Mouse (Mus musculus) right cerebral cortex, adult 2 months (tissue): ENCODE measurements around the gene Rbbp6.

Experiments used
- DNase-seq, 2 experiments: peaks; one replicate each; pipeline ENCODE4 v3.0.0; 2021 to 2022; ENCODE audit warnings: low spot score in 2 of 2

Rbbp6 gene

DNA sequence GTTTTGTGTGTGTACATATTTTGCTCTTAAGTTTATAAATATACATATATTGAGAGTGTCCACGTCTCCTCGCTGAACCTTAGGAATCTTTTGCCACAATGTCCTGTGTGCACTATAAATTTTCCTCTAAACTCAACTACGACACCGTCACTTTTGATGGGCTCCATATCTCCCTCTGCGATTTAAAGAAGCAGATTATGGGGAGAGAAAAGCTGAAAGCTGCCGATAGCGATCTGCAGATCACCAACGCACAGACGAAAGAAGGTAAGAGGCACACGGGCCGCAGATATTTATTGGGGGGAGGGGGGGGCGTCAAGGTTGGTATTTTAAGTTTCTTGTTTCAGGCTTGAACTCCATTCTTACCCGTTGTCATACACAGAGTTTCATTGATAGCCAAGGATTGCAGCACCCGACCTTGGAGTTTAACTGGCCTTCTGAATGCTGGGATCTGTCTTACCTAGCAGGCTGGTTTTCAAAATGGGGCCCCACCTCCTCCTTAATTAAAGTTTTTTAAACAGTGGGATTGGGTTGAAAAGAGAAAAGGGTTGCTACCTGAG, 5.5 kb downstream of the Rbbp6 start:
- no peak for DNase-seq

DNA sequence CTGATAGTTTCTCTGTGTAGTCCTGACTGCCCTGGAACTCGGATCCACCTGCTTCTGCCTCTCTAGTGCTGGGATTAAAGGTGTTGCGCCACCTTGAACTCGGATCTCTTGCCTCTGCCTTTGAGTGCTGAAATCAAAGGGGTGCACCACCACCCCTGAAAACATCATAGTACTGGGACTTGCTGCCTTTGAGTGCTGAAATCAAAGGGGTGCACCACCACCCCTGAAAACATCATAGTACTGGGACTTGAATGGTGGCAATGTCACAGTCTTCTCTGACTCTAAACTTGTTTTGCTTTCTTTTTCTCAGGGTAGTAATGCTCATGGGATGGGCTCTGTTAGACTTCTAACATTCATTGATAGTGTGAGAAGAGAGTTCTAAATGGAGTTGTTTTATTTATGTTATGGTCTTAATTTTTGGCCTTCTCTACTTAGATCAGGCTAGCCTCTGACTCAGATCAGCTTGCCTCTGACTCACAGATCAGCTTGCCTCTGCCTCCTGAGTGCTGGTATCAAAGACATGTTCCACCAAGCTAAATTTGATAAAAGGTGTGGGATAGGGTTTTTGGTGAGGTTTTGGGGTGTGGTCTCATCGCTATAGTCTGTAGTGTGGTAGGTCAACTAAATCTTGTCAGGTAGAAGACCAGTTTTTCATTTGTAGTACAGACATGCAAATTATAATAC, 6.7 kb downstream of the Rbbp6 start:
- no peak for DNase-seq

DNA sequence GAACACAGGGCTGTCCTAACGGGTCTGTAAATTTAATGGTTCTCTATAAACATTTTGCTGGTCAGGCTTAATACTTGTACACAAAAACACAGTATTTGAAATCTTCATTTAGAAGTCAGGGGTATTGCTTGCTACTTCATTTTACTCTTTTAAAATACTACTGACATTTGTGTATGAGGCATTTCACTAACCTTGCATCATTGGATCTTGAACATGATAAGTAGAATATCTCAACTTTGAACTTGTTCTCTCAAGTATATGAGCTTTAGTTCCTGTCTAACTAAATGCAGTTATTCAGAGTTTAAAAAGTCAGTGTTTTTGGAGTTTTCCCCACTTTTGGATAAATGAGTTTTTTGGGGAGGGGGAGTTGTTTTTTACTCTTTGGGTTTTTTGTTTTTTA, 14.0 kb downstream of the Rbbp6 start:
- DNase-seq, result no peak

DNA sequence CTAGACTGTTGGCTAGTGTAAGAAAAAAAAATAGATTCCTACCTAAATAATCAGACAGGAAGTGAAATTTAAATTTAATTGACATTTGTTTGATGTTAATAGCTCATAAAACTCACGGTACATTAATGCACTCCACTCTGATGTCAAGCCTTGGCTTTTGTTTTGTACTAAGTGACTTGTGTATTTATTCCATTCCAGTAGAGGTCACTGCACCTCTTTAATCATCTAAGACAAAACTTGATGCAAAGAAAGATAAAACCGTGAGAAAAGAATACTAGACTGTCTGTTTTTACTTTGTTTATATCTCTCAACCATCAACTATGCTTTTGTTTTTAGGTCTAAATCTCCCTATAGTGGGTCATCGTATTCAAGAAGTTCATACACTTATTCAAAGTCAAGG, 32.7 kb downstream of the Rbbp6 start:
- no peak for DNase-seq

DNA sequence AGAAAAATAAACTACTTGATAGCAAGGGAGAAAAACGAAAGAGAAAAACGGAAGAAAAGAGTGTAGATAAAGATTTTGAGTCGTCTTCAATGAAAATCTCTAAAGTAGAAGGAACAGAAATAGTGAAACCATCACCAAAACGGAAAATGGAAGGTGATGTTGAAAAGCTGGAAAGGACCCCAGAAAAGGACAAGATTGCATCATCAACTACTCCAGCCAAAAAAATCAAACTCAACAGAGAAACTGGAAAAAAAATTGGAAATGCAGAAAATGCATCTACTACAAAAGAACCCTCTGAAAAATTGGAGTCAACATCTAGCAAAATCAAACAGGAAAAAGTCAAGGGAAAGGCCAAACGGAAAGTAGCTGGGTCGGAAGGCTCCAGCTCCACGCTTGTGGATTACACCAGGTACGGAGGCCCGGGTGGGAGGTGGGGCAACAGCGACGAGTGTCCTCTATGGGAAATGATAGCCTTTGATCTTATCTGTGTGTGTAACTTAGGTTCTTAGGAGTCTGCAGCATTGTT, 34.4 kb downstream of the Rbbp6 start:
- DNase-seq, result no peak

DNA sequence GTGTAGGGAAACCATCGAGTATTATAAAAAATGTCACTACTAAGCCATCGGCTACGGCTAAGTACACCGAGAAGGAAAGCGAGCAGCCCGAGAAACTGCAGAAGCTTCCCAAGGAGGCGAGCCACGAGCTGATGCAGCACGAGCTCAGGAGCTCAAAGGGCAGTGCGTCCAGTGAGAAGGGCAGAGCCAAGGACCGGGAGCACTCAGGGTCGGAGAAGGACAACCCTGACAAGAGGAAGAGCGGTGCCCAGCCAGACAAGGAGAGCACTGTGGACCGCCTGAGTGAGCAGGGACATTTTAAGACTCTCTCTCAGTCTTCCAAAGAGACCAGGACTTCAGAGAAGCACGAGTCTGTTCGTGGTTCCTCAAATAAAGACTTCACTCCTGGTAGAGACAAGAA, 35.3 kb downstream of the Rbbp6 start:
- DNase-seq, result no peak

DNA sequence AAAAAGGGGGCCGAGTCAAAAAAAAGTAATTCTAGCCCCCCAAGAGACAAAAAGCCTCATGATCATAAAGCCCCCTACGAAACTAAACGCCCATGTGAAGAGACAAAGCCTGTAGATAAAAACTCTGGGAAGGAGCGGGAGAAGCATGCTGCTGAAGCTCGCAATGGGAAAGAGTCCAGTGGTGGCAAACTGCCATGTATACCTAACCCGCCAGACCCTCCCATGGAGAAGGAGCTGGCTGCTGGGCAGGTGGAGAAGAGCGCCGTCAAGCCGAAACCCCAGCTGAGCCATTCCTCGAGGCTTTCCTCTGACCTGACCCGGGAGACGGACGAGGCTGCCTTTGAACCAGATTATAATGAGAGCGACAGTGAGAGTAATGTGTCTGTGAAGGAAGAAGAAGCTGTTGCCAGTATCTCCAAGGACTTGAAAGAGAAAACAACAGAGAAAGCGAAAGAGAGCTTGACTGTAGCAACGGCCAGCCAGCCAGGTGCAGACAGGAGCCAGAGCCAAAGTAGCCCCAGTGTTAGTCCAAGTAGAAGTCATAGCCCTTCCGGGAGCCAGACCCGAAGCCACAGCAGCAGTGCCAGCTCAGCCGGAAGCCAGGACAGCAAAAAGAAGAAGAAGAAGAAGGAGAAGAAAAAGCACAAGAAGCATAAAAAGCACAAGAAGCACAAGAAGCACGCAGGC, 36.0 kb downstream of the Rbbp6 start:
- no peak for DNase-seq

DNA sequence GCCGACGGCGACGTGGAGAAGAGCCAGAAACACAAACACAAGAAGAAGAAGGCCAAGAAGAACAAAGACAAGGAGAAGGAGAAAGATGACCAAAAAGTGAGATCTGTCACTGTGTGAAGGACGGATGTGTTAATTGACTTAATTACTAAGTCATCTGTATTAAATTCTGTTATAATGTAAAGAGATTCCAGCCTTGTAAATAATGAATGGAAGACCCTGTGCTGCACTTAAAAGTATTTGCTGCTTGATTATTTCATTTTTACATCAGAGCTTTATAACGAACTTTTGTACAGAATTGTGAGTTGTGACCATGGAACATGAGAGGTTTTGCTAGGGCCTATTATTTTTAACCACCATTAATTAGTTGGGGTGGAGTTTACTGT, 36.5 kb downstream of the Rbbp6 start:
- DNase-seq, result no peak

DNA sequence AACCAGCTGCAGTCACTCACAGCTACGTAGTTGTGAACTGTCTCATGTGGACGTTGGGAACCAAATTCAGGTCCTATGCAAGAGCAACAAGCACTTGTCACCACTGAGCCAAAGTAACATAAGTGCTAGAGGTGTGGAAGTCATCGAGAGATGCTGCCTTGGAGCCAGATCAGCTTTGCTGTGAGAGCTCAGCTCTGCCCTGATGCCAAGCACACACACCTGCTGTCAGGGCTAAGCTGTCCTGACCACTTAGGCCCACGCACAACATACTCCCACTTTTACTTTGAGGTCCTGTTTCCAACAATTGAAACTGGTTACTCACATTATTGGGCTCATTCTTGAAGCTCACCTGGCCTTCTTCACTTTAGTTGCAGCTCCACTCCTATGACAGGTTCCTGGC, 37.7 kb downstream of the Rbbp6 start:
- no peak for DNase-seq

DNA sequence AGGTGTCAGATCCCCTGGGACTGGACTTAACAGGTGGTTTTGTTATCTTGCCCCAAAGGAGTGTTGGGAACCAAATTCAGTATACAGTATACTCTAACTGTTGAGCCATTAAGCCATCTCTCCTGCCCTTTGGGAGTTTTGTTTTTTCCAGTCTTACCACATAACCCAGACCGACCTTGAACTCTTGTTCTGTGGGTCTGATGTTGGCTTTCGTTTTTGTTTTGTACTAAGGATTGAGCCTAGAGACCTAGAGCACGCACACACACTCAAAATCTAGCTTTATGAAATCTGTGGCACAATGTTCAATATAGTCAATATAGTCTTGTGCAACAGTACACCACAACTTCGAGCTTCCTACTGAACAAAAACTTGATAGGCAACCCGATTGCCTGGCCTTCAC, 39.0 kb downstream of the Rbbp6 start:
- DNase-seq, result no peak

DNA sequence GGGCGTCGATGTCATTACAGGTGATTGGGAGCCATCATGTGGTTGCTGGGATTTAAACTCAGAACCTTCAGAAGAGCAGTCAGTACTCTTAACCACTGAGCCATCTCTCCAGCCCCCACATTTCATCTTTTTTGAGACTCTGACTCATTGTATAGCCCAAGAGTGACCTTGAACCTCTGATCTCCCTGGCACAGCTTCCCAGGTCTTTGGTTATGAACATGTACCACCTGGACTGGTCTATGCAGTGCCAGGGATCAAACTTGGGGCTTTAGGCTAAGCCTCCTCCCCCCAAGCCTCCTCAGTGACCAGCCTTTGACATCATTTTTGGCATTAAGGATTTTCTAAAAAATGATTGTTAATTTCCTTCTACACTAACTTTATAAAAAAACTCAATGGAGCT, 40.8 kb downstream of the Rbbp6 start:
- DNase-seq, result no peak

DNA sequence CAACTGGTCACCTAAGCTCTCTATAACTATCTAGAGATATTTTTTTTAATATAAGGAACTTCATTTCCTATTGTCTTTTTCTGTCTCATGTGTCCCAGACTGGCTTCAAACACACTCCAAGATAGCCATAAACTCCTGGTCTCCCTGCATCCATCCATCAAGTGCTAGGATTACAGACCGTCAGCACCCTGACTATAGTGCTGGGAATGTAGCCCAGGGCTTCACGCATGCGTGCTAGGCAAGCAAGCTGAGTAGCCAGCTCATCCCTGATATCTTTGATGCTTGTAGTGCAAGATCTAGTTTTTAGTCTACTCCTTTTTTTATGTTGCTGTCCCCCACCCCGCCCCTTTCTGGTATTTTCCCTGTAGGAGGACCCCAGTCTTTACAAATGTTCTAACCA, 42.3 kb downstream of the Rbbp6 start:
- no peak for DNase-seq

DNA sequence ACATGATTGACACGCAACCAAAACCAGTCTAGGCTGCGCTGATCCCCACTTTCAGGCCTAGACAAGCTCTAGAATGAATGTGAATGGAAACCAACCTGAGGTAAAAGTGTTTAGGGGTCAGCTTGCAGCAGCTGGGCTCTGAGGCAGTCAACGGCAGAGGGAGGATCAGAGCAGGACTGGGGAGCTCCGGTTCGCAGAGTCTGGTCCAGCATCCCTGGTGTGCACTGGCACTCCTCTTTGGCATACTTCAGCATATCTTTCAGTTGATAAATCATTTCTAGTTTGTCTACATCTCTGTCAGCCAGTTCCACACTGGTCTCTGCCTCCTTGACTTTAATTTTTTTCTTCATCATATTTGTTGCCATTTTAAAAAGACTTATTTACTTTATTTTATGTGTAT, 48.0 kb downstream of the Rbbp6 start:
- DNase-seq, result no peak

DNA sequence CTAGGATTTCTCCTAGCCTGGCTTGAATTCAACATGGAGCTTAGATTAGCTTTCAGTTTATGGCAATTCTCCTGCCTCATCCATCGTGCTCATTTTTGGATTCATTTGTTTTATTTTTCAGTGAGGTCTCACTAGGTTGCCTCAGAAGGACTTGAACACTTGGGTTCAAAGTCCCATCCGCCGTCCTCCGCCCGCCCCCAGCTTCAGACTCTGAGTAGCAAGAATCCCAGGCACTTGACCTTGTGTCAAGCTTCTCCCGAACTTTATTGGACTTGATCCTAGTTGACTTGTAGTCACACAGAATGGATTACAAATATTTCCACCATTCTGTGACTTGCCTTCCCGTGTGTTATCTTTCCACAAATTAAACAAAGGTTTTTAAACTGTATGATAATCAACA, 49.2 kb downstream of the Rbbp6 start:
- no peak for DNase-seq

DNA sequence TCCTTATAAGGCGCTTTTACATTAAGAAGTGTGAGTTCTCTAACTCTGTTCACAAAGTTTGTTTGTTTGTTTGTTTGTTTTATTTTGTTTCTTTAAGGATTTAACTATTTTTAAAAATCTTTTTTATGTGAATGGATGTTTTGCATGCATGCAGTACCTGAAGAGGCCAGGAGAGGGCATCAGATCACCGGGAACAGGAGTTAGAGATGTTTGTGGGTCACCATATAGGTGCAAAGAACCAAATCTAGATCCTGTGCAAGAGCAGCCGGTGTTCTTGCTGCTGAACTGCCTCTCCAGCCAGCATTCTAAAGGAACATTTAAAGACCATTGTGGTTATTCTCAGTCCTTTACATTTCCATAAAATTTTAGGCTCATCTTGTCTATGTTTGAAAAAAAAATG, 52.1 kb downstream of the Rbbp6 start:
- DNase-seq, result no peak

DNA sequence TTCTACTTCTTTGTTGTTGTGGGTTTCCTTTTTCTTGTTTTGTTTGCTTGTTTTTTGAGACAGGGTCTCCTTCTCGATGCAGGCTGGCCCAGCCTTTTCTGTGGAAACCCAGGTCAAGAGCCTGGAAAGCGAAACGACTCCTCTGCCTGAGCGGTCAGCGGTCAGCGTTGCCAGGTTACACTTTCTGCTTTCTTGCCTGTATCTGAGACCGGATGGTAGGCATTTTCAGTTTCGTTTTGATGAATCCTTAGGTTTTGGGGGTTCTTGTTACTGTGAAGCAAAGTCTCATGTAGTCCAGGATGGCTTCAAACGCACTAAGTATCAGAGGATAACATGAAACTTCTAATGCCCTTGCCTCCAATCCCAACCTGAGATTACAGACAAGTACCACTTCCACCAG, 59.6 kb downstream of the Rbbp6 start:
- DNase-seq, result no peak

DNA sequence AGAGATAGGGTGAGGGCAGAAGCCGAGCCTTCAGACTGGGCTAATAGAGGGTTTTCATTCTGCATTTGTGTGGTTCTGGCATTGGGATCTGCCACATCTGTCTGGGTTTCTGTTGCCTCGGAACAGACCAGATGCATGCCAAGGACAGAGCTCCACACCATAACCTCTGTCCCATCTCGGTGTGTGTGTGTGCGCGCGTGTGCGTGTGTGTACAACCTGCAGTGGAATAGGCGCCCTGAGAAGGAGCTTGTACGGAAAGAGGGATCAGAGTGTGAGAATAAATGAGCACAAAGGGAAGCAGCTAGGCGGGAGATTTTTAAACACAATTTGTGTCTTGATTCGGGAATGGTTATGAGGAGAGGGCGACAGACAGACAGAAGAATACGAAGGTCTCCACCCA, 64.8 kb downstream of the Rbbp6 start:
- peak in 1 of 2 experiments; percentile 7 for DNase-seq

DNA sequence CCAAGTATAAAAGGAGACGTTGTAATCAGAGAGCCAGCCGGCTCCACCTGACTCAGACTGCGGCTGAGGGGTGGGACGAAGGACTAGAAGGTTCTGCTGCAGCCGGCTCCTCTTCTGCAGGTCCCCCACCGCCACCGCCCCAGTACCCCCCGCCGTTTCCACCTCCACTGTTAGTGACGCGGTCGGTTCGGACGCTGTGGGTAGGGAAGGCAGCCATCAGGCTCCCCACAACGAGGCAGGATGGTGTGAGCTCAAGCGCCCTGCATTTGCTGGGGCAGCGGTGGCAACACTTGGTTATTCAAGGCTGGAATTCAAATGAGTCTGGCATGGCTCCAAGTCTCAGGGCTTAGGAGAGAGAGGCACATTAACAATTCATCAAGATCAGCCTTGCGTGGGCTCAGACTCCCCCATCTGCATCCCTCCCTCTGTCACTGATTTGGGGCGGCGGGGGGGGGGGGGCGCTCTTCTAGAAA, 65.3 kb downstream of the Rbbp6 start:
- DNase-seq, result peak; percentile 75 to 76

DNA sequence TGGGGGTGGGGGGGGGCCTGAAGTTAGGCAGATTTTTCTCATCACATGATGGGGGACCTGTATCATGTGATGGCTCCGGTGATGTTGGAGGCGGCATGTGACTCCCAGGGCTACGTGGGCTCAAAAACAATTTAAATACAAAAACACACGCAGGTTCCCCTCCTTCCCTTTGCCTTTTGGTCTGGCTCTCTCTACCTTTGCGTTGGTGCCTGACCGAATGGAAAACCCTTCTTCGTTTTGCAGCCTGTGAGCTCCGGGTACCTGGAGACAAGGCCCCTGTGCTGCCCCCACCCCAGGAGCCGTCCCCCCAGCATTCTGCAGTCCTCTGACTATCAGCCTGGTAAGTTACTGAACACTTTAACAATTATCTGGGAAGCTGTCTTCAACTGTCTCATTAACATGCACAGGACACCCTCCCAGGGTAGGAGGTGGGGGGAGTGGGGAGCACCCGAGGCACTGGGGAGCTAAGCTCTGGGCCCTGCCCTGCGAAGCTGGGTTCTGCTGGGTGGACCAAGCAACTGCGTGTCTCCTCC, 65.8 kb downstream of the Rbbp6 start:
- DNase-seq, result peak; percentile 22 to 46

DNA sequence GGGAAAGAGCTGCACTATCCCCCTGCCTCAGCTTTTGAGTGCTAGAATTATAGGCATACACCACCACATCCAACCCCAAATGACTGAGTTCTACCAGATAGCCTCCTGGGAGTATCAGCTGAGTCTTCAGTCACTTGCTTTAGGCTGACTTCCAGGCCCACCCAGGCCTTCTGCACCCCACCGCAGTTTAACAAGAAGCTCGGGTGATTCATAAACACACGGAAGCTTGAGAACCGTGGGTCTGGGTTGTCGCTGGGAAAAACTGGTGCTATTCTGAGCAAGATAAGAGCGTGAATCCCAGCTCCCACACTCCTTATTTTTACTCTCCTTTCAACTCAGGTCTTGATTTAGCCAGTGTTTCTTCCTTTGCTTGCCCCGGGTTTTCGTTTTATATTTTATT, 69.8 kb downstream of the Rbbp6 start:
- peak; percentile 56 to 60 for DNase-seq

DNA sequence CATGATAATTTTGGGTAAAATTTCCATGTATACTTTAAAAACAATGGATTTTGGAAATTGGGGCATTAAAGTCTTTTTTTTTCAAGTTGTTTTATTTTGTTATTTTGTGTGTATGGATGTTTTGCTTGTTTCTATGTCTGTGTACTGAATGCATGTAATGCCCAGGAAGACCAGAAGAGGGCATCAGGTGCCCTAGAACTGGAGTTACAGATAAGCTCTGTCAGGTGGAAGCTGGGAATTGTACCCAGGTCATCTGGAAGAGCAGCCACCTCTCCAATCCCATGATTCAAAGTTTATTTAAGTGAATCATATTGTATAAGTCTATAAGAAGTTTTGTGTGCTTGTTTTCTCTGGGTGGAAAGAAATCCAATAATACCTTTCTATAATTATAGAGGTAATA, 73.8 kb downstream of the Rbbp6 start:
- no peak for DNase-seq

DNA sequence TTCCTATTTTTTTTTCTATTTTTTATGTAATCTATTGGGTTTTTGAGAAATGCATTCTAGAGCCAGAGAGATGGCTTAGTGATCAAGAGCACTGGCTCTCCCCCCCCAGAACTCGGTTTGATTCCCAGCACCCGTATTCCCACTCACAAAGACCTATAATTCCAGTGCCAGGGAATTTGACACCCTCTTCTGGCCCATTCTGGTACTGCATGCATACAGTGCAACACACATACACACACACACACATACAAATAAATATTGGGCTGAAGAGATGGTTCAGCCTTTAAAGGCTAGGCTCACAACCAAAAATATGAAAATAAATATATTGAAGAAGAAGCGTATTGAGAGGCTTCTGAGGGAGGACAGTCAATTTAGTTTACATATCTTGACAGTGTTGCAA, 79.7 kb downstream of the Rbbp6 start:
- no peak for DNase-seq
